Mouse (Mus musculus) thymus, postnatal 0 days (tissue): ENCODE data around the gene Taf1d. TPM values are rescaled to one million over a fixed set of nuclear protein-coding genes. Genes with fewer than 3 reads are reported as not detected.
"Not testable (repeated sequence)": the region's sequence is repeated elsewhere in the genome, so short reads cannot be mapped to it uniquely, and the experiment has no call there.

Experiments used
- DNase-seq: peaks from one replicate; pipeline ENCODE4 v3.0.0-alpha.2; 2015; ENCODE audit warnings: low spot score
- polyA plus RNA-seq: library from polyadenylated mRNA; unstranded; fragments of >200 nt; fragmentation: Nextera tagmentation; extraction: Ambion mirVana; gene quantifications from 2 replicates; pipeline ENCODE4 v1.2.1, GENCODE M21; 2015

Taf1d gene
- polyA plus RNA-seq, 1 experiment from 2014 or later = 79.2 TPM

GRCm38 (mm10) chr9:15307257-15307656 is 1.2 kb downstream of the Taf1d start:
- DNase-seq = no peak

- DNase-seq = no peak
These were observed 2.2 kb downstream of the Taf1d start for GRCm38 (mm10) chr9:15308254-15308653.

- no peak for DNase-seq
These were observed 3.4 kb downstream of the Taf1d start for GRCm38 (mm10) chr9:15309425-15309824.

DNA sequence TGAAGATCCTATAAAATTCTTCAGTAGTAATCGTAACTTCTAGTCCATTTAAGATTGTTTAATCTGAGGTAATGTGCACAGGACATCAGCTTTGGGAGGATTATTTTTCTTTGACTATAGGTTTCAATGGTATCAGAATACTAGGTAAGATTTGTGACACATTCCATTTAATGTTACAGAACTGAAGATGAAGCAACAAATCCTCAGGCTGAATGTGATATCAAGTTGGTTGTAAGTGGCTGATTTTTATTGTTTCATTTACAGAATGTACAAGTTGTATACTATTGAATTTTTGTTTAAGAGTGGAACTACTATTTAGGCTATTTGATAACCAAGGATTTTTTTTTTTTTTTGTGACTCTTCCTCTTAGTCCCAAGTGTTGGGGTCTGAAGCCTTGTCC is 4.2 kb downstream of the Taf1d start:
- no peak for DNase-seq

DNA sequence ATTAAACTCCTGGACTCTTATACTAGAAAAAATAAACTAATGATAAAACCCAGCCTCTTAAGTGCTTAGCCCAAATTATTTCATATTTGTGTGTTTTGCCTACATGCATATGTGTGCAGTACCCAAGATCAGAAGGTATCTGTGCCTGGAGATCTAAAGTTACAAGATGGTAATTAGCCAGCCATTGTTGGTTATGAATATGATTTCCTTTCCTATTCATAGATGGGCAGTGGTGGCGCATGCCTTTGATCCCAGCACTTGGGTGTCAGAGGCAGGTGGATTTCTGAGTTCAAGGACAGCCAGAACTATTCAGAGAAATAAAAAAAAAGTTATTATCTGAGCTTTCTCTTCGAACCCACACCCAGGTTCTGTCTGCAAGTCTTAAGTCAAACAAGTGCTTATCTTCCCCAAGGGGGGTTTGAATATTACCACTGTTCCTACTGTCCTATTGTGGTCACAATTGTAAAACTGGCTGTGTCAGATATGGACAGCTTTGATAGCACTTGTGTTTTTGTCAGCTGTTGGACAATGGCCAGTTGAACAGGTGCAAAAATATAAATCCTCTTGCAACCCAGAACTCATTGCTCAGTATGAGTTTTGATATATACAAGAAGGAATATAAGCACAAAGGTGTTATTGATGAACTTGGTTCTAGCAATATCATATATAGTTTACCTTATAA is 6.2 kb downstream of the Taf1d start:
- no peak for DNase-seq

DNA sequence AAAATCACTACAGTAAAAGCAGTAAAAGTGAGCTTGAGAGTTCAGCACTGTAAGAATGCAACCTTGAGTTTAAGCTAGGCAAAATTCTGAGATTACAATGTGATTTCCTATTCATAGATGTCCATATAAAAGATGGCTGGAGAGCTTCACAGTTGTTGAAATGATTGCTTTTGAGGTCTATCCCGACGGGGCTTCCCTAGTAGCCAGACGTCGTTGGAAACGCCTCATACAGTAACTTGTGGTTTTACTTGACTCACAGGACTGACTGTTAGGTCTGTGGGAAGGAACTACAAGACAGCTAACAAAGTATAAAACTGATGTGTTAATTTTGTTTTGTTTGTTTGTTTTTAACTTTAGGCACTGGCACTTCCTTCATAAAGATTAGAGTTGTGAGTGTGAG is 7.6 kb downstream of the Taf1d start:
- DNase-seq = no peak

DNA sequence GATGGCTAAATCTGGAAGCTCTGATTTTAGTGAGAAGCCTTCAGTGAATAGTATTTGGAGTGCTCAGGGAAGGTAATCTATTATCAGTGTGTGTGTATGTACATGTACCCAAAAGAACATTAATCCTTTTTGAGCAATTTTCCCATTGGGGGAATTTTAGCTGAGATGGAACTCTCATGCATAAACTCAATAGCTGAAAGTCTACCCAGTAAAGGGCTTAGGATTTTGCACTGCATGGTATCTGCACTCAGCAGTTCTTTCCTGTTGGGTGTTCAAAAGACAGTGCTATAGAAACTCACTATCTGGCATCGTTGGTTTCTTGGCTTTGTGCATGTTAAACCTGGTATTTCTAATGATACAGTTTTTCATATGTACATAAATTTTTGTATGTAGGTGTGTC is 8.6 kb downstream of the Taf1d start:
- DNase-seq = no peak

GRCm38 (mm10) chr9:15316296-15316695 is 10.3 kb downstream of the Taf1d start:
- DNase-seq = not testable (repeated sequence)

GRCm38 (mm10) chr9:15317223-15318169 is 11.5 kb downstream of the Taf1d start:
- no peak for DNase-seq

DNA sequence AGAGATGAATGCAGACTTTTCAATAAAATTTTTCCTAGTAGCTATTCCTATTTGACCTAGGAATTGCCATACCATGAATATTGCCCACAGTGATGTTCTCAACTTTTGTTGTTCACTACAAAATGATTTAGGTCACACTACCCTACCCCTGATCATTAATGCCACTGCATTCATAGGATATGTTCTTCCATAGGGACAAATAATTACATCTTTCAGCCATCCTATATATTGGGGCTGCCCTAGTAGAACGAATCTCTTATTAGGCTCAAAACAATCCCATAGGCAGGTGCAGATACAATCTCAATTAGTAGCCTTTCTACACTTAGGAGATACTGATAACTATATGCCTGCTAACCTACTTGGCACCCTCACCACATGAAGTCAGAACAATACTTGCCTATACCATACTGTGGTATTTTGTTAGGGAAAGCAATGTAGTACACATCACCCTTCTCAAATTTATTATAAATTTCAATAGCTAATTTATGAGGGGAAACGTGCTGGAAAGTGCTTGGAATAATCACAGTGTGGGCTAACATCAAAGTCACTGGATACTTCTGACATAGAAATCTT is 12.2 kb downstream of the Taf1d start:
- no peak for DNase-seq

DNA sequence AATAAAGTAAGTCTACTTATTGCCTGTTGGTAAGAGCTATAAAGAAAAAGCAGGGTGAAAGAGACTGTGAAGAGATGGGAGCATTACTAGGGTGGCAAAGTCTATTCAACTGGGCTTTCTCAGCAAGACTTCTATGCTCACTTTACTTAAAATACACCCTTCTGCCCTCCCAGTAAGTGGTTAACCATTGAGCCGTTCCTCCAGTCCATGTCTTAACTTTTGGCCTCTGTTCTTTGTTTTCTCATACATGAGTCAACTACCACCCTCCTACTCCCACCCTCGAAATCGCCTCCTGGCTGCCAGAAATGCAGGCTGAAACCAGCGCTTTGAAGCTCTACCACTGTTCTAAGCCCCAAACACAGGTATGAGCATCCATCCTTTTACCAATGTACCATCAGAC is 31.8 kb downstream of the Taf1d start:
- no peak for DNase-seq

DNA sequence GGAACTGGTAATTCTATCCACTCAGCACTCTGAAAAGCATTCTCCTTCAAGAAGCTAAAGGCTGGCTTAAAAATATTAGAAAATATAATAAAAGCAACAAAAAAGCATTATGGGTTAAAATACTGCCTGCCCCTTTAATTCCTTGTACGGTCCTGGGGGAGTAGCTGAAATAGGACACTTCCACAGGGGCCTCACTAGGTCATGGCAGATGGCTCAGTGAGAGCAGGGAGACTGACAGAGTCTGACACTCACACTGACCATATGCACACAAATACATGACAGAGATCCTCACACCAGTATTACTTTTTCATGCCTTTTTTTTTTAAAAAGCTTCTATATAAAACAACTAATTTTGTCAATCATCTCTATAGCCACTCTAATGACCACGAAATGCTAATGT is 43.9 kb downstream of the Taf1d start:
- DNase-seq = no peak

DNA sequence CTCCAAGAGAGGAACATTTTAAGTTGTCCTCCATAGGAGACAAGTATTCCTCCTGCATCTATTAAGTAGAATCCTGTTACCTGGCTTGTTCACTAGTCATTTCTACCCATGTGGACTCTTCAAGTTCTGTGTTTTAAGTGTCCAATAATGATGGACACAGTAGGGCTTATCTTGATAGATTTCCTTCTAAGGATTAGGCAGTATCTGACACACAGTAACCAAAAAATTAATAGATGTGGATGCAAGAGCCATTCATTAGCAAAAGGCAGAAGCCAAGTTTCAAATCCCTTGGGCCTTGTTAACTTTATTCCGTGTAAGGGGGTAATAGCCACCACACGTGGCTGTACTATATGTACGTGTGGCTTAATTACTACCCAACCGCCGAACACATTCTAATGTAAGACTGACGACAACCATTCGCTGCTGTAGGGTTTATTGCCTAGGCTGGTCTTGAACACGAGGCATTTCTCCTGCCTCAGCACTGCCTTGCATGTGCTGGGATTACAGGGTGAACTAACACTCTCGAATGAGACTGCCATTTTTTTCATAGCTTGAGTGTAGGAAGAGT is 51.0 kb downstream of the Taf1d start:
- no peak for DNase-seq

DNA sequence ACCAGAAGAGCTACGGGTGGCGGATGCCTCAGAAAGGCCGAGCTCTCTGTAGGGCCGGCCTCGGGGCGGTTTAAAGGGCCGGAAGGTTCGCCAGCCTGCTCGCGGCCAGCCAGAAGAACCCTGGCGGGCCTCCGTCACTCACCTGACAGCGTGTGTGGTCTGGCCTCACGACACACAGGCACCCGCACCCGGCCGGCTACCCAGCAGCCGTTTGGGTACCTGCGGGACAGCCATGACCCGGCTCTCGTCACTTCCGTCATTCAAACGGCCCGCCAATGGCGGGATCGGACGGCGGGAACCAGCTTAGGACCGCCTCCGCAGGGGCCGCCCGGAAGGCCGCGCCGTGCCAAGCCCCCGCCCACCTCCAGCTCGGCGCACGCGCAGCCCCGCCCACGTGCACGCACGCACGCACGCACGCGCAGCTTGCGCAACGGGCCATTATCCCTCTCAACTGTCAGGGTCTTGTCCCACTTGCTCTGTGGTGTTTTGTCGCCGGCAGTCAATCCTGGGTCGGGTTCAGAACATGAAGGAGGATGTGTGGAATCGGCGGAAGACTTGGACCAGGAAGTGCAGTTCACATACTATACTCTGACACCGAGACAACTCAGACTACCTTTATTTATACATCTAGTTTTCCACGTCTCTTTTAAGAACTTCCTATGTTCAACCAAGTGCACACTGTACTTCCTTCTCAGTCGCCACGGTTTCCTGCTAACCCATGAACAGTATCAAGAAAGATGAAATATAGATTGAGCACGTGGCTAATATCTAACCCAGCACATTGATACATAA is 51.7 kb downstream of the Taf1d start, which contains the start of gene Cep295:
Gene Cep295, minus strand, starts transcription at position 305 of the 792 bp plus-strand sequence.
- DNase-seq = peak; percentile 97

DNA sequence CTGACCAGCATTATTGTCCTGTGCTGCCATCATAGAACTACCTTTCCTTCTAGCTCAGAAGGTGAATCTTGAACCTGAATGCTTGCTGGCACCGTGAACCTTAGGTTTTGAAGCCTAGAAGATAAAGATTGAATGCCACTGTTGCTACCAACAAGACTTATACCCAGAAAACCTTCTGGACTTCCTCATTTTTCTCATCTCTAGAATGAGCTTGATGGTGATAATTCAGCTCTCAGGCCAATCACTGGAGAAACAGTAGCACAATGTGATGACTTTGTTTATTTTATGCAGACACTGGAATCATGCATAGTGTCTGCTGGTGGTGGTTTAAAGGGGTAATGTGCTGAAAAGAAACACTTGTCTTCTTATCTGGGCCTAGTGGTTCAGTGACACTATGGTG is 58.8 kb downstream of the Taf1d start:
- DNase-seq = no peak

DNA sequence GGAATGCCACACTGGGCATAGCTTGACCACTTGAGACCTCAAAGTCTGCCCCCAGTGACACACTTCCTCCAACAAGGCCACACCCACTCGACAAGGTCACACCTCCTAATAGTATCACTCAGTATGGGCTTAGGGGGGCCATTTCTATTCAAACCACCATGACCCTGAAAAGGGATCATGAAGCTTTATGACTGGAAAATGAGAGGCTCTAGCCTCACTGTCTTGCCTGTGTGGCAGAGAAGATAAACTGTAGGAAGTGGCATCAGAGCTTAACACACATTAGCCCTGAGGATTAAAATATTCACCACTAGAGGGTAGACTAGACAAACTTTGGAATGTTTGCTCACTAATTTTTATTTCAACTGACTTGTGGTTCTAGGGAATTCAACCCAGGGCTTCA is 59.8 kb downstream of the Taf1d start:
- DNase-seq = peak; percentile 21

GRCm38 (mm10) chr9:15366260-15366659 is 60.2 kb downstream of the Taf1d start:
- DNase-seq = no peak
